Mouse (Mus musculus) naive thymus-derived CD4-positive, alpha-beta T cell, adult 2 months (primary cell): Measurements from ENCODE around the gene Nek6.

Experiments used
- DNase-seq: peaks from one replicate; pipeline ENCODE4 v3.0.0-alpha.2; 2011; ENCODE audit warnings: low read depth

The Nek6 gene

GRCm38 (mm10) chr2:38509004-38509719, 2.3 kb upstream of the Nek6 start:
- no peak for DNase-seq

DNA sequence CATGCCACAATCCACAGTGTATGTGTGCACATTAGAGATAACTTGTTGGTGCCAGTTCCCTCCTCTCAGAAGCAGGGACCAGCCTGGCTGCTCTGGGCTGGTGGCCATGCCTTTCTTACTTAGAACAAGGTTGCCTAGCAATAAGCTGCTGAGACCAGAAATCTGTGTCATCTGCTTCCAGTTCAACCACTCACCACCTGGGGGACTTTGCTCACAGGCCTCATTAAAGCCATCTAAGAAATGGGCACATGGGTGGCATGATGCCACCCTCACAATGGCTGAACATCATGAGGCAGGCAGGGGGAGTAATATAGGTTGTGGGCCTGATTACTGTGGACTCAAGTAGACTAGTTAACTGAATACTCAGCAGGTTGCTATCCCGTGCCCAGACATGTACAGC, 1.3 kb upstream of the Nek6 start:
- DNase-seq = no peak

DNA sequence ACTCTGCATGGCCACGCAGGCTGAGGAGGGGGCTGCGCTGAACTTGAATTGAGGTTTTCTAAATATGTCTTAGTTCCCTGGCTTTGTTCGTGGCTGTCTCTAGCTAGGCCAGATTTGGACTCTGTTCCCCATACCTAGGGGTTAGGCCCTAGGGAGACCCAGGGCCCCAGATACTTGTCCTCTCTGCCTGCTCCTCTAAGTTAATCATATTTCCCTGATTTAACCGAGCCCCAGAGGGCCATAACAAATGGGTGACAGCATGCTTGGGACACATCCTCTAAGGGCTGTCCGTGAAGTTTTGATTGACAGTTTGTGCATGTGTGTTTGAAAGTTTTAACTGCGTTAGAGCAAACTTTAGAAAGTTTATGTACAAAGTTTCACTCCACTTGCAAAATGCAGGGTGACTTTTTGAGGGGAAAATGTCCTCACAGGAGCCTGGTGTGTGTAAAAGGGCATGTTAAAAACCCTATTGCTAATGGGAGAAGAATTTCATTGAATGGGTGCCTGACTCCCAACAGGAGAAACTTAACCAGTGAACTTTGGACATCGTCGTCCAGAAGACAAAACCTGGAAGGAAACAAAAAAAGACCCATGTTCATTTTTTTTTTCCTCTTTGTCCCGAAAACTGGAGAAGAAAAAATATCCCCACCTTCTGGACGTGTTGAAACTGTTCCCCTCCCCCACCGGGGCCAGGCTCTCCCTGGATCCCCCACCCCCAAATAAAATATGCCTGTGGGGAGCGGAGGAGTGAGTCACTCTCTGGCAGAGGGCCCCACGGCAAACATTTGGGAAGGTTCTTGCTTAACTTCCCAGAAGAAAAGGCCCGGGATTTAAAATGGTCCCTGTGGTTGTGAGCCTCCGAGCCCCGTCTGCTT, 1.1 kb downstream of the Nek6 start:
- no peak for DNase-seq

- no peak for DNase-seq
Observed at GRCm38 (mm10) chr2:38513183-38513529, 1.7 kb downstream of the Nek6 start.

DNA sequence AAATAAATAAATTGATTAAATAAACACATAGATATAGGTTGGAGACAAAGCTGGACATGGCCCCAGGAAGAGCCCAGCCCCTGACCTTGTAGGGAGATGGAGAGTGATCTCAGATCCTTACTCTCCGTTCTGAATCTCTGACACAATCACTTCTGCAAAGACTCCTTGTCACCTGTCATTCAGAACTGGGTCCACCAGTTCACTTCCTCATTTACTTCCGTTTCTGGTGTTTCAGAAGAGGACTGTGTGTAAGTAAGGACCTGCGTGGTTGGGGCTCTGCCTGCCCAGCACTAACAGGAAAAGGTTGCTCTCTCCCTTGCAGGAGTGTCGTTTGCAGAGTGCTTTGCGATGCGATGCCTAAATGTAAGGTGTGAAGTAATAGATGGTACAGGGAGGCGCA, 3.0 kb downstream of the Nek6 start:
- DNase-seq = no peak

- no peak for DNase-seq
Observed at GRCm38 (mm10) chr2:38515446-38515845, 4.0 kb downstream of the Nek6 start.

- DNase-seq = no peak
Observed at GRCm38 (mm10) chr2:38516471-38516870, 5.0 kb downstream of the Nek6 start.

- no peak for DNase-seq
Observed at GRCm38 (mm10) chr2:38517045-38517444, 5.6 kb downstream of the Nek6 start.

DNA sequence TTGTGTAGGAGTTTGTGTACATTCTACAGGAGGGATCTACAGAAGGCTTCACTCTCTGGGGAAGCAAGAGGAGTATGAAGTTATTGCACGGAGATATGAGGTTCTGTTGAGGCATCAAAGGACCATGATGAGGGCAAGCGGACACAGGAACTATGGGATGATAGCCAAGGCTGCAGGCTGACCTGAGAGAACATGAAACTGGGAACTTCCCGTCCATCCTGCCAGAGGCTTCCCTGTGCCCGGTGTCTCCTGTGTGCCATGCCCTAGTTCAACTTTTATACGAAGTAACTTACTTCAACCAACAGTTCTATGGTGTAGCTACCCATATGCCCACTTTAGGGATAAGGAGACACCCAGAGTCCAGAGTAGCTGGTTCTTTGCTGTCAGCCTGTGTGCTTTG, 7.3 kb downstream of the Nek6 start:
- DNase-seq = no peak

DNA sequence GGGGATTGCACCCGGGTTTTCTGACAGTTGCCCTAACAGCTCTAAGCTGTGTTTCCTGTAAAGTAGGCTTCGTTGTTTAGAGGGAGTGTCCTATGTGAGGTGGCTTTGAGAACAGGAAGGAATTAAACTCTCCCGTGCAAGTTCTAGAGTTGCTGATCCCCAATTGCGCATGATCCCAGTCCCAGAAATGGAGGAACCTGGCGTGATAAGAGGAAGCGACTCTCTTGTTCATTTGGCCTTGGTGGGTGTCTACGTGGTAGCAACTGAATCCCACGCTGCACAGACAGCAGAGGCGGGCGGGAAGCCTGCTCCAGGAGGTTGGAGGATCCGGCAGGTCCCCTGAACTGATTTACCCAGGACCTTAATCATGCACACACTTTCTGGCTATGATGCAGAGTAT, 8.5 kb downstream of the Nek6 start:
- no peak for DNase-seq

- DNase-seq = no peak
Observed at GRCm38 (mm10) chr2:38521618-38522017, 10.2 kb downstream of the Nek6 start.

DNA sequence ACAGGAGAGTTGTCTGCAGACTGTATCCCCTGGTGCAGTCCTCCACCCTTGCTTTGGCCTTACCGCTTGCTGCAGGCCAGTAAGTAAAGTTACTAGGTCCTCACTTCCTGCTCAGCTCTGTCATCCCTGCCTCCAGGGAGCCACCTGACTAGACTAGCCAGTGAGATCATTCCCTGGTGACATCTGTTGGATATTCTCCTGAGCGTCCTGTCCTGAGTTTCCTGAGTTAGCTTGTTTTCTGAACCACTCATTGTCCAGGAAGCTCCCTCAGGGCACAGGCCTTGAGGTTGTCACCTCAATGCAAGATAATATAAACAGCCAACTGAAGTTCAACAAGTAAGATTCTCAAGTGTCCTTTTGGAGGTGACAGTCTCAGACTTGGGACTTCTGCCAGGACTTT, 10.9 kb downstream of the Nek6 start:
- DNase-seq = no peak

DNA sequence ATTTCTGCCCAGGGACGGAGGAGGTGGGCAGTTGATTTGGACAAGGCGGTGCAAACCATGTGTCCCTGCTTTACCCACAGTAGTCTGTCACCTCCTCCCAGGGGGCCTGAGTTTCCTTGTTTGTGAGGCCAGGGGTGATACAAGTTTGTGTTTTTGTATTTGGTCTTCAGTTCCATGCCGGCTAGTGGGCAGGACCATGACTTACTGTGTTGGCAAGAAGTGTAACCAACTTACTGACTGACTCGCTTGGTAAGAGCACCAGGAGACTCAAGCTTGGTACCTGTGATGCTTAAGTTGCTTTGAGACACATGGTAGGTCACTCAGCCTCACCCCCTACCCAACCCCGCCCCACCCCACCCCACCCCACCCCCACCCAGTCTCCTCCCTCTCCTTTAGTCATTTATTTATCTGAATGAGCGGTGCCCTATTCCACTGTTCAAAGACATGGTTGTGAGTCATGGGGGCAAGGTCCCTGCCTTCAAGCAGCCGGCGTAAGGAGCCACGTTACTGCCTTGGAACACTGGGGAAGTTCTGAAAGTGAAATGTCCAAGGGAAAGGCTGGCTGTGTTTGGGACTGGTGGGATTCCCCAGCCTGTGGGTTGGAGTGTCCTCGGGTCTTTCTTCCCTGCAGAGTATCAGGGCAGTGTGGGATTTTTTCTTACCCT, 12.5 kb downstream of the Nek6 start:
- DNase-seq = no peak

GRCm38 (mm10) chr2:38525034-38525433, 13.6 kb downstream of the Nek6 start:
- DNase-seq = no peak

- DNase-seq = no peak
Observed at GRCm38 (mm10) chr2:38529582-38530152, 18.2 kb downstream of the Nek6 start.

GRCm38 (mm10) chr2:38530955-38531381, 19.5 kb downstream of the Nek6 start:
- DNase-seq = no peak

- DNase-seq = no peak
Observed at GRCm38 (mm10) chr2:38533322-38533721, 21.9 kb downstream of the Nek6 start.

GRCm38 (mm10) chr2:38533767-38534166, 22.3 kb downstream of the Nek6 start:
- no peak for DNase-seq

GRCm38 (mm10) chr2:38534241-38534940, 22.9 kb downstream of the Nek6 start:
- no peak for DNase-seq

DNA sequence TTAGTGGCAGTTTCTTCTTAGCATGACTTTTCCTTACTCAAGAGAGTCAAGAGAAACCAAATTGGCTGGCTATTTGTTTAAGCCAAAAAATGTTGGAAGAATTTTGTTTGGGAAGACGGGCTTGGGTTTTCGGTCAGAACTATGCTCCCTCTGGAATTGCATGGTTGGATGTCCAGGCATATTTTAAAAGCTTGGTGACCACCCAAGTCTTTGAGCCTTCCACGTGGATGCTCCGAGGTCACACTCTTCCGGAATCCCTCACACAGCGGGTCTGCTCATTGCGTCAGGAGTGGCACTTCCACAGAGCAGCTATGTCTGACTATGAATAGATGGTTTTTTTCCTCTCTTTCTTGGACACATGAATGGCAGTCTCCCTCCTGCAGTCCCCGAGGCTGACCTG, 23.6 kb downstream of the Nek6 start:
- DNase-seq = no peak

- no peak for DNase-seq
Observed at GRCm38 (mm10) chr2:38535521-38536220, 24.2 kb downstream of the Nek6 start.
